Mouse (Mus musculus): ENCODE results near the gene Rbfox3.

- TF ChIP-seq CTCF (IDR thresholded peaks at IDR 0.05; ENCODE audit: low read depth) (no peak), EP300 (IDR thresholded peaks at IDR 0.05; ENCODE audit: low read depth) (no peak)
Observed at GRCm38 (mm10) chr11:118710035-118710434, 201.4 kb downstream of the Rbfox3 start.

Data from liver, embryonic 14.5 days (tissue).